Mouse (Mus musculus): ENCODE results near the gene Dhrs7c.

DNA sequence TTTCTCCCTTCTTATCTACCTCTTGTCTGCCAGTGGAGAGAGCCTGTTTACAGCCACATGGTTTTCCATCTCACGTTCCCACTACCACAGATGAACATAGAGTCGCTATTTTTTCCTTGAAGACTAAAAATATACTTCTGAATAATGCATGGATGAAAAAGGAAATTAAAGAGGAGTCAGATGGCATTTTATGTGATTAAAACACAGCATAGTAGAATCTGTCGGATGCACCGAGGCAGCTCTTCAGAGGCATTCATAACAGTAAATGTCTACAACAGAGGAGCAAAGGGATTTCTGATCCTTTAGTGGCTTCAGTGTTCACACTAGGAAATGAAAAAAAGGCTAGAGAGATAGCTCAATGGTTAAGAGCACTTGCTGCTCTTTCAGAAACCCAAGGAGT, 47.2 kb downstream of the Dhrs7c start:
- no peak for TF ChIP-seq CTCF (IDR thresholded peaks at IDR 0.05; ENCODE audit: control insufficient read depth, insufficient read depth, insufficient read length)
- no peak for TF ChIP-seq MYOD1 (IDR thresholded peaks at IDR 0.05; ENCODE audit: control insufficient read depth, insufficient read length, low read depth)
- no peak for TF ChIP-seq MYOG (IDR thresholded peaks at IDR 0.05; ENCODE audit: control insufficient read depth, extremely low read depth, insufficient read length)

All from C2C12 (cell line).